Mouse (Mus musculus) forebrain, embryonic 16.5 days (tissue): ENCODE measurements at regions not wholly inside any gene's neighbourhood (a gene's known extent, or its start where the extent isn't known, plus 50 kb on each side); places are given as distances from the start of the nearest gene placed in this dataset.

ENCODE experiments used
- ATAC-seq: fragments of 200-750 bp; cut with Nextera tagmentation; 2 replicates; pipeline ENCODE4 v1.8.0; 2017; ENCODE audit warnings: mild to moderate bottlenecking, moderate library complexity
- H3K27ac ChIP-seq: fragments of 300-500 bp; sonication (generic); 2 replicates; pipeline ENCODE4 v1.5.1; 2014; ENCODE audit warnings: low read length, control low read depth
- H3K27me3 ChIP-seq: fragments of 300-500 bp; sonication (generic); replicated peaks from 2 replicates; pipeline ENCODE4 v1.6.1; 2014; ENCODE audit warnings: low read length; ENCODE audit not compliant: control insufficient read depth, insufficient read depth
- H3K36me3 ChIP-seq: fragments of 300-500 bp; sonication (generic); 2 replicates; pipeline ENCODE4 v1.6.1; 2014; ENCODE audit not compliant: control insufficient read depth, insufficient read depth
- H3K4me1 ChIP-seq: fragments of 300-500 bp; sonication (generic); replicated peaks from 2 replicates; pipeline ENCODE4 v1.6.1; 2014; ENCODE audit warnings: low read length; ENCODE audit not compliant: control insufficient read depth, insufficient read depth
- H3K4me2 ChIP-seq: fragments of 300-500 bp; sonication (generic); 2 replicates; pipeline ENCODE4 v1.6.1; 2014; ENCODE audit warnings: mild to moderate bottlenecking, low read length, control low read depth
- H3K4me3 ChIP-seq: fragments of 300-500 bp; sonication (generic); replicated peaks from 2 replicates; pipeline ENCODE4 v1.5.1; 2014; ENCODE audit warnings: mild to moderate bottlenecking, low read length, control low read depth
- H3K9ac ChIP-seq: fragments of 300-500 bp; sonication (generic); replicated peaks from 2 replicates; pipeline ENCODE4 v1.6.1; 2014; ENCODE audit warnings: low read depth, low read length, control low read depth
- H3K9me3 ChIP-seq: fragments of 300-500 bp; sonication (generic); 2 replicates; pipeline ENCODE4 v1.6.1; 2016; ENCODE audit warnings: low read length; ENCODE audit not compliant: control insufficient read depth
- WGBS: fragments of 180-500 bp; shearing (Covaris S2); extraction: QIAGEN DNeasy Blood & Tissue Kit; methylation state at CpG from one replicate; pipeline ENCODE4 v1.1.7; 2014; 5-methylcytosine and 5-hydroxymethylcytosine counted together

DNA sequence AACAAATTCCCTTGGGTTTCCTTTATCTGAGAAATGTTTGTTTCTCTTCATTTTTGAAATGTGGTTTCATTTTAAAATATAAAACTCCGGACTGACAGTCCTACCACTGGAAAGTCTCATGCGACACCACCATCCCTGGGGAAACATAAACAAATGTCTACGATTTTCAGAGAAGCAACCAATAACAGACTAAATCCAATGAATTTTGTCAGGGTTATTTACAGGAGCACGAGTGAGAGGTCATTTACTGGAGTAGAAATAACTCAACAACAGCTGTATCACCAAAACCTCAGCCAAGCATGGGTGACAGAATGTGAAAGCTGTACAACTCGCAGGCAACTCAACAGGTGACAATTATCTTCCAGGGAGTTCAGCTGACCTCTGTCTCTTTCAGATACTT, 200.5 kb downstream of the Fam76b start:
- Histone ChIP-seq H3K36me3 (no peaks in the 10 kb centered on the region), H3K27me3 (no peaks in the 10 kb centered on the region), H3K4me2 (no peak overlapping the region), H3K4me3 (no peak overlapping the region), H3K9ac (no peak overlapping the region), H3K9me3 (no peaks in the 10 kb centered on the region), H3K4me1 (peaks cover 14% of the 10 kb centered on the region), H3K27ac (no peak overlapping the region)
- no peak for ATAC-seq
- 86% methylated on average over 5 of the region's 5 CpGs for WGBS

GRCm38 (mm10) chr9:14031358-14032047, 204.0 kb downstream of the Fam76b start:
- H3K27ac ChIP-seq = no peak overlapping the region
- ATAC-seq = peak; percentile 83

DNA sequence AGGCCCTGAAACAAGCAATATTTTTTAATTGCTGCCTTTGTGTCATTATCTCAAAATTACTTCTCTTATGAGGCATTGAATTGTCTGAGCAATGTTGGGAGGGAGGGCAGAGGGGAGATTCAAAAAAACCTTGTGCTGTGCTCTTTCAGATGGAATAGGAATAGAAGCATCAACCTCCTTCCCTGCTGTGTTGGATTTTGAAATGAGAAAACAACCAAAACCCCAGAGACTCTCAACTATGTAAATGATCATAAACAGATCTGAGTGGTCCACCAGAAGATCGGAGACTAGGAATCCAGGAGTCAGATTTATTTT, 204.5 kb downstream of the Fam76b start:
- H3K4me2 ChIP-seq = no peak overlapping the region; the same call in 1 of the 2 replicates
- 58% methylated on average over 1 of the region's 1 CpGs for WGBS
- ATAC-seq = peak; percentile 46
- H3K36me3 ChIP-seq = no peaks in the 10 kb centered on the region
- H3K9me3 ChIP-seq = no peaks in the 10 kb centered on the region
- H3K4me1 ChIP-seq = peaks cover 9% of the 10 kb centered on the region
- no peak overlapping the region for H3K9ac ChIP-seq
- no peak overlapping the region for H3K27ac ChIP-seq
- no peak overlapping the region for H3K4me3 ChIP-seq
- H3K27me3 ChIP-seq = no peaks in the 10 kb centered on the region

More at GRCm38 (mm10) chr9:14031358-14032047, 204.0 kb downstream of the Fam76b start:
- Histone ChIP-seq H3K4me1 (peaks cover 9% of the 10 kb centered on the region), H3K36me3 (no peaks in the 10 kb centered on the region), H3K27me3 (no peaks in the 10 kb centered on the region), H3K9me3 (no peaks in the 10 kb centered on the region), H3K4me2 (no peak overlapping the region; the same call in 1 of the 2 replicates), H3K4me3 (no peak overlapping the region), H3K9ac (no peak overlapping the region)
- WGBS = 25% methylated on average over 6 of the region's 6 CpGs

- no peak overlapping the region for H3K4me3 ChIP-seq
- H3K4me1 ChIP-seq = peaks cover 9% of the 10 kb centered on the region
- no peaks in the 10 kb centered on the region for H3K27me3 ChIP-seq
- H3K4me2 ChIP-seq = no peak overlapping the region
- H3K9ac ChIP-seq = no peak overlapping the region
- no peaks in the 10 kb centered on the region for H3K9me3 ChIP-seq
- ATAC-seq = no peak
- no peak overlapping the region for H3K27ac ChIP-seq
- no peaks in the 10 kb centered on the region for H3K36me3 ChIP-seq
- WGBS = 91% methylated on average over 2 of the region's 2 CpGs
These were observed 208.0 kb downstream of the Fam76b start for GRCm38 (mm10) chr9:14035526-14035925.

DNA sequence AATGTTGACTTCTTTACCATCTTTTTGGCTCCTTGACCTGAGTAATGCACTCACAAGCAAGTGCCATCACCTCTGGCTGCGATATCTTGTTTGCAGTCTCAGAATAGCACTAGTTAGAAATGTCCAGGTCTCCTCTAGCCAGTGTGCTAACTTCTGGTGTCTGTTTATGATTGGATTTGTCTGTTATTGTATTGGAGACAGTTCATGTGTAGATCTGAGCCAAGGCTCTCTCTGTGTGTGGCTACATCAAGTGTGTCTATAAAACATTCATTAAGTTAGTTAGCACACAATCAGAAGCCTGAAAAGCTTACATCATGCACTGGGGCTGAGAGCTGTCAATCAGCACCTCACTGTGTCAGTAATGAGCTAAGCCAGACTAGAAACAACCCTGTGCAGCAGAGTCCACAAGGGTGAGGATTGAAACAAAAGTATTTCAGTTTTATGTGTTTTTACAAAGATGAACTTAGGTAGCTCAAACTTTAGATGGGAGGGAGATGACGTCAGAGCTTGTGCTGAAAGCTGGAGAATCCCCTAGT, 214.5 kb downstream of the Fam76b start:
- Histone ChIP-seq H3K4me3 (no peak overlapping the region), H3K4me2 (no peak overlapping the region), H3K36me3 (no peaks in the 10 kb centered on the region), H3K9ac (no peak overlapping the region), H3K27me3 (no peaks in the 10 kb centered on the region), H3K27ac (no peak overlapping the region), H3K9me3 (no peaks in the 10 kb centered on the region), H3K4me1 (no peaks in the 10 kb centered on the region)
- no peak for ATAC-seq
- WGBS = 64% methylated on average over 2 of the region's 2 CpGs

GRCm38 (mm10) chr9:14048224-14048623, 220.7 kb downstream of the Fam76b start:
- H3K4me3 ChIP-seq = no peak overlapping the region
- ATAC-seq = peak; percentile 96
- no peaks in the 10 kb centered on the region for H3K27me3 ChIP-seq
- H3K4me2 ChIP-seq = no peak overlapping the region
- 35% methylated on average over 4 of the region's 4 CpGs for WGBS
- peaks cover 2% of the 10 kb centered on the region; the same call in 1 of the 2 replicates for H3K4me1 ChIP-seq
- no peaks in the 10 kb centered on the region for H3K36me3 ChIP-seq
- no peaks in the 10 kb centered on the region for H3K9me3 ChIP-seq
- no peak overlapping the region for H3K9ac ChIP-seq
- no peak overlapping the region for H3K27ac ChIP-seq

DNA sequence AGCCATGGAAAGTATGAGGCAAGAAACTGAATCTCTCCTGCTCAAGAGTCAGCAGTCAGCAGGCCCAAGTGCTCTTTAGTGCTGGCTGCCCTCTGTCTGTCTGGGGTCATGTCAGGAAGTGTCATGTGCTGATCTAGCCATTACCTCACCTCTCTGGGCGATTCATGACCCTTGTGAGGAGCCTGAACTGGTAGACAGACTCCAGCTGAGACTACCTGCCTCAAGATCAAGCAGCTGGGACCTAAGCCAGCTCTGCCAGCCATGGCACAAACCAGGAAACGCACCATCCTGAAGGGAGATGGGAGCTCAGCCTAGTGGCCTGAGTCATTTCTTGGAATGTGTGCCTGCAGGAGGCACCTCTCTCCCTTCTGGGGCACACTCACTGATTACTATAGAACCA, 221.2 kb upstream of the Sesn3 start:
- H3K9ac ChIP-seq = no peak overlapping the region
- H3K36me3 ChIP-seq = no peaks in the 10 kb centered on the region
- H3K27me3 ChIP-seq = no peaks in the 10 kb centered on the region
- ATAC-seq = no peak
- H3K4me2 ChIP-seq = no peak overlapping the region
- H3K9me3 ChIP-seq = no peaks in the 10 kb centered on the region
- H3K27ac ChIP-seq = no peak overlapping the region
- WGBS = 21% methylated on average over 2 of the region's 2 CpGs
- peaks cover 4% of the 10 kb centered on the region for H3K4me1 ChIP-seq
- no peak overlapping the region for H3K4me3 ChIP-seq

DNA sequence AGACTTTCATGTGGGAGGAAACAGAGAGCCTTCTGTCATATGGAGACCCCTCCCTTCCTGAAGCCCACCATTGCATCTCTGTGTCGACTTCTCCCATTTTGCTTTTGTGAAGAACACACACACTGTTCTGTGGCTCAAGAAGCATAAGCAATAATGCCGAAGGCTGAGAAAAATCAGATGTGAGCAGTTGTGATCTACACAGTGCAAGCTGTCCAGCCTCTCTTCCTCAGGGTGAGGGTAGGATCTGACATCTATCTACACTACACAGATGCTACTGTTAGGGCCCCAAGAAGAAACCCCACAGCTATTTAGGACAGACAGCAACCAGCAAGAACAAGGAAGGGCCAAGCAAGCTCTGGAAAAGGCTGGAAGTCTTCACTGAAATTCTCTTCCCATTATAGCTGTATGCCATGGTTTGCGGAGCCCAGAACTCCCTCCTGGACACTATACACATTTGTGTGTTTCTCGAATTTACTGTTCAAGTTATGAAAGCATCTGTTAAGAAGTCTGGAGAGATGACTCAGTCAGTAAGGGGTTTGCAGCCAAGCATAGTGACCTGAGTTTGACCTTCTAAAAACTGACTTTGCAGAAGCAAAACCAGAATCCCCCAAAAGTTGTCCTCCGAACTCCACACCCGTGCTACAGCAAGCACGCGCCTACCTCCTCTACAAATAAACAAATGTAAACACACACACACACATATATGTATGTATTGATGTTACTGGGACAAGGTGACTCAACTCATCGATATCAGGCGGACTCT, 218.3 kb upstream of the Sesn3 start:
- H3K27me3 ChIP-seq = no peaks in the 10 kb centered on the region
- no peak overlapping the region for H3K27ac ChIP-seq
- no peaks in the 10 kb centered on the region for H3K9me3 ChIP-seq
- no peaks in the 10 kb centered on the region for H3K36me3 ChIP-seq
- H3K4me1 ChIP-seq = peaks cover 12% of the 10 kb centered on the region; the same call in 1 of the 2 replicates
- ATAC-seq = no peak
- H3K9ac ChIP-seq = no peak overlapping the region
- no peak overlapping the region for H3K4me2 ChIP-seq
- no peak overlapping the region for H3K4me3 ChIP-seq
- 92% methylated on average over 10 of the region's 10 CpGs for WGBS

GRCm38 (mm10) chr9:14058592-14059227, 216.2 kb upstream of the Sesn3 start:
- peak; percentile 88 for ATAC-seq
- Histone ChIP-seq H3K9me3 (no peaks in the 10 kb centered on the region), H3K4me1 (peaks cover 12% of the 10 kb centered on the region; the same call in 1 of the 2 replicates), H3K27me3 (no peaks in the 10 kb centered on the region), H3K27ac (no peak overlapping the region), H3K36me3 (no peaks in the 10 kb centered on the region), H3K4me2 (no peak overlapping the region), H3K4me3 (no peak overlapping the region), H3K9ac (no peak overlapping the region)
- 4% methylated on average over 5 of the region's 5 CpGs for WGBS
